Mouse (Mus musculus) midbrain, embryonic 16.5 days (tissue): ENCODE measurements around the gene Tet2. TPM values are rescaled to one million over a fixed set of nuclear protein-coding genes. Genes with fewer than 3 reads are reported as not detected.
"Not testable (repeated sequence)": the region's sequence is repeated elsewhere in the genome, so short reads cannot be mapped to it uniquely, and the experiment has no call there.

ENCODE experiments used
- ATAC-seq: fragments of 200-750 bp; cut with Nextera tagmentation; 2 replicates; pipeline ENCODE4 v1.8.0; 2017; ENCODE audit warnings: moderate TSS enrichment
- H3K27ac ChIP-seq: fragments of 300-500 bp; sonication (generic); 2 replicates; pipeline ENCODE4 v1.5.1; 2014; ENCODE audit warnings: mild to moderate bottlenecking, low read length, mixed read lengths
- H3K27me3 ChIP-seq: fragments of 300-500 bp; sonication (generic); 2 replicates; pipeline ENCODE4 v1.6.1; 2014; ENCODE audit warnings: low read depth, low read length, mixed read lengths; ENCODE audit not compliant: control insufficient read depth, insufficient read depth
- H3K36me3 ChIP-seq: fragments of 300-500 bp; sonication (generic); 2 replicates; pipeline ENCODE4 v1.6.1; 2014; ENCODE audit warnings: mild to moderate bottlenecking, low read length, moderate library complexity, mixed read lengths; ENCODE audit not compliant: control insufficient read depth, insufficient read depth
- H3K4me1 ChIP-seq: fragments of 300-500 bp; sonication (generic); 2 replicates; pipeline ENCODE4 v1.6.1; 2014; ENCODE audit warnings: mild to moderate bottlenecking, low read length, mixed read lengths; ENCODE audit not compliant: control insufficient read depth, insufficient read depth
- H3K4me2 ChIP-seq: fragments of 300-500 bp; sonication (generic); 2 replicates; pipeline ENCODE4 v1.6.1; 2014; ENCODE audit warnings: mild to moderate bottlenecking, low read length, mixed read lengths
- H3K4me3 ChIP-seq: fragments of 300-500 bp; sonication (generic); 2 replicates; pipeline ENCODE4 v1.5.1; 2014; ENCODE audit warnings: low read depth, mild to moderate bottlenecking, low read length, moderate library complexity, mixed read lengths
- H3K9ac ChIP-seq: fragments of 300-500 bp; sonication (generic); 2 replicates; pipeline ENCODE4 v1.6.1; 2014; ENCODE audit warnings: low read depth, low read length, mixed read lengths
- H3K9me3 ChIP-seq: fragments of 300-500 bp; sonication (generic); replicated peaks from 2 replicates; pipeline ENCODE4 v1.6.1; 2014; ENCODE audit warnings: mild to moderate bottlenecking, low read length, mixed read lengths; ENCODE audit not compliant: control insufficient read depth, poor library complexity, severe bottlenecking
- WGBS: fragments of 180-500 bp; shearing (Covaris S2); extraction: QIAGEN DNeasy Blood & Tissue Kit; methylation state at CpG from one replicate; pipeline ENCODE4 v1.1.7; 2014; 5-methylcytosine and 5-hydroxymethylcytosine counted together
- polyA plus RNA-seq: library from polyadenylated mRNA; unstranded; fragments of >200 nt; fragmentation: Nextera tagmentation; extraction: Ambion mirVana; gene quantifications from 2 replicates; pipeline ENCODE4 v1.2.1, GENCODE M21; 2015

Gene Tet2
- polyA plus RNA-seq, 1 experiment from 2014 or later: 20.6 TPM

GRCm38 (mm10) chr3:133541000-133541399 lies 3.9 kb downstream of the Tet2 start:
- no peaks in the 10 kb centered on the region for H3K9me3 ChIP-seq
- no peak for ATAC-seq
- no peak overlapping the region for H3K4me2 ChIP-seq
- no peak overlapping the region for H3K4me3 ChIP-seq
- no peaks in the 10 kb centered on the region for H3K27me3 ChIP-seq
- H3K36me3 ChIP-seq: peaks cover 3% of the 10 kb centered on the region
- H3K9ac ChIP-seq: no peak overlapping the region
- H3K4me1 ChIP-seq: peaks cover 14% of the 10 kb centered on the region
- no peak overlapping the region for H3K27ac ChIP-seq

- WGBS: 84% methylated on average over 4 of the region's 4 CpGs
- Histone ChIP-seq H3K9ac (no peak overlapping the region), H3K4me1 (peaks cover 9% of the 10 kb centered on the region), H3K27ac (no peak overlapping the region), H3K36me3 (peaks cover 3% of the 10 kb centered on the region), H3K27me3 (no peaks in the 10 kb centered on the region), H3K9me3 (no peaks in the 10 kb centered on the region), H3K4me2 (no peak overlapping the region), H3K4me3 (no peak overlapping the region)
- ATAC-seq: no peak
These were observed 4.9 kb downstream of the Tet2 start for GRCm38 (mm10) chr3:133539991-133540390.

- H3K27me3 ChIP-seq, H3K4me3 ChIP-seq, H3K4me2 ChIP-seq, H3K36me3 ChIP-seq, H3K9ac ChIP-seq, H3K27ac ChIP-seq, H3K9me3 ChIP-seq, ATAC-seq: not testable (repeated sequence)
- 99% methylated on average over 2 of the region's 4 CpGs for WGBS
- peaks cover 16% of the 10 kb centered on the region for H3K4me1 ChIP-seq
These were observed 6.4 kb downstream of the Tet2 start for GRCm38 (mm10) chr3:133538499-133538898.

DNA sequence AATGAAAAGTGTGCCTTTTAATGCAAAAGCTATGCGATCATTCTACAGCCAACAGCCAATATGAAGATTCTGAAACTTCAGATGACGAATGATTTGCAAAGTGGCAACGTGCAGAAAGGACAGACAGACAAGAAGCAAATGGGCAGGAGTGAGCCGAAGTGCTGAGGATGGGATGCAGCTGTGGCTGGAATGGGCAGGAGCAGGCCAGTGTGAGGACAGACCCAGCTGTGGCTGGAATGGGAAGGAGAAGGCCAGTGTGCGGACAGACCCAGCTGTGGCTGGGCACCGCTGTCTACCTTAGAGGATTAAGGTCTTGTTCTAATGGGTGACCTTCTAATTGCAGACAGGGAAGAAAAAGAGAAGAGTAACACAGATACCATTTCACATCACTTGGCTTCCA lies 9.3 kb downstream of the Tet2 start:
- no peak for ATAC-seq
- Histone ChIP-seq H3K4me2 (no peak overlapping the region), H3K4me3 (no peak overlapping the region), H3K27ac (no peak overlapping the region), H3K9ac (no peak overlapping the region), H3K9me3 (no peaks in the 10 kb centered on the region), H3K4me1 (peaks cover 8% of the 10 kb centered on the region; the same call in 1 of the 2 replicates), H3K27me3 (no peaks in the 10 kb centered on the region), H3K36me3 (peaks cover 3% of the 10 kb centered on the region)
- 88% methylated on average over 6 of the region's 6 CpGs for WGBS

DNA sequence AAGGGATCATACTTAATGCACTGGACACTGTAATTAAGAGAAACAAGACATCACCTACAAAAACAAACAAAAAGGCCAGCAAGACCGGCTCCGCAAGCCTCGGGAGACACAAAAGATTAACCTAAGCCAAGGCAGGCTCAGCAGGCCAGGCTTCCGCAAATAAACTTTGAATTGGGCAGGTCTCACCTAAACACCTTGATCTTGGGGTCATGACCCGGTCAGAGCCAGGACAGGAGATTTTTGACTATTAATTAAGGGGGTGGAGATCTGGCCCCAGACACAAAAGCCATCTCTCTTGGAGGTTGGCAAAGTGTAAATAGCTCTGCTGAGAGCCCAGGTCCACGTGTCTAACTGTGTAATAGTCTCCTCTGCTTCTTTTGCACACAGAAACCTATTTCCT lies 10.9 kb downstream of the Tet2 start:
- Histone ChIP-seq H3K27me3 (no peaks in the 10 kb centered on the region), H3K27ac (no peak overlapping the region), H3K4me3 (no peak overlapping the region), H3K36me3 (peaks cover 3% of the 10 kb centered on the region), H3K4me2 (no peak overlapping the region), H3K9me3 (no peaks in the 10 kb centered on the region), H3K4me1 (peaks cover 8% of the 10 kb centered on the region; the same call in 1 of the 2 replicates), H3K9ac (no peak overlapping the region)
- WGBS: 18% methylated on average over 6 of the region's 6 CpGs
- no peak for ATAC-seq

- H3K4me1 ChIP-seq: peaks cover 8% of the 10 kb centered on the region; the same call in 1 of the 2 replicates
- 58% methylated on average over 11 of the region's 11 CpGs for WGBS
- no peaks in the 10 kb centered on the region for H3K27me3 ChIP-seq
- no peak overlapping the region for H3K4me3 ChIP-seq
- no peaks in the 10 kb centered on the region for H3K36me3 ChIP-seq
- H3K9ac ChIP-seq: no peak overlapping the region
- H3K4me2 ChIP-seq: no peak overlapping the region
- no peak overlapping the region for H3K27ac ChIP-seq
- no peaks in the 10 kb centered on the region for H3K9me3 ChIP-seq
- no peak for ATAC-seq
These were observed 11.5 kb downstream of the Tet2 start for GRCm38 (mm10) chr3:133533272-133533995.

DNA sequence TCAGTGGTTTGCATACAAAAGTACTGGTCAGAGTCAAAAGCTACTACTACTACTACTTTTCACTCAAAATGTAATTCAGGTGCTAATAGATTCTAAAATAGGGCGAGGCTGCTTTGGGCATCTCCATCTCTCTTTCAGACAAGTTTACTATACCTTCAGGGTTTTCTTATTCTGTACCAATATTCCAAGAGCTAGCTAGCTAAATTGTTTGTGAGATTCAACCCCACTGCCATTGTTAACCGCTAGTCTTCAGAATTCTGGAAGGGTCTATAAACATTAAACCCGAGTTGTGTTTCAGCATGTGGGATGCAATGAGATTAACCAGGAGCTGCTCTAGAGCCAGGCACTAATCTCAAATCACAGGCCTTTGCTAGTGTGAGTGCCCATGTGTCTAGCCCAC lies 12.1 kb downstream of the Tet2 start:
- no peaks in the 10 kb centered on the region for H3K27me3 ChIP-seq
- no peak overlapping the region for H3K4me3 ChIP-seq
- WGBS: 63% methylated on average over 3 of the region's 3 CpGs
- H3K27ac ChIP-seq: no peak overlapping the region
- H3K36me3 ChIP-seq: no peaks in the 10 kb centered on the region
- no peak for ATAC-seq
- H3K4me2 ChIP-seq: no peak overlapping the region
- H3K9me3 ChIP-seq: no peaks in the 10 kb centered on the region
- H3K4me1 ChIP-seq: peaks cover 8% of the 10 kb centered on the region; the same call in 1 of the 2 replicates
- no peak overlapping the region for H3K9ac ChIP-seq

GRCm38 (mm10) chr3:133532252-133532651 lies 12.7 kb downstream of the Tet2 start:
- H3K4me1 ChIP-seq: peaks cover 8% of the 10 kb centered on the region; the same call in 1 of the 2 replicates
- no peak overlapping the region for H3K4me3 ChIP-seq
- H3K9ac ChIP-seq: no peak overlapping the region
- 81% methylated on average over 6 of the region's 6 CpGs for WGBS
- no peak for ATAC-seq
- no peak overlapping the region for H3K4me2 ChIP-seq
- no peaks in the 10 kb centered on the region for H3K36me3 ChIP-seq
- no peaks in the 10 kb centered on the region for H3K27me3 ChIP-seq
- H3K9me3 ChIP-seq: no peaks in the 10 kb centered on the region
- no peak overlapping the region for H3K27ac ChIP-seq

GRCm38 (mm10) chr3:133531101-133531500 lies 13.8 kb downstream of the Tet2 start:
- no peak overlapping the region for H3K4me2 ChIP-seq
- H3K27ac ChIP-seq: no peak overlapping the region
- H3K4me1 ChIP-seq: peaks cover 8% of the 10 kb centered on the region; the same call in 1 of the 2 replicates
- H3K27me3 ChIP-seq: no peaks in the 10 kb centered on the region
- WGBS: 83% methylated on average over 2 of the region's 2 CpGs
- H3K36me3 ChIP-seq: no peaks in the 10 kb centered on the region
- no peak for ATAC-seq
- H3K9me3 ChIP-seq: no peaks in the 10 kb centered on the region
- H3K9ac ChIP-seq: no peak overlapping the region
- no peak overlapping the region for H3K4me3 ChIP-seq
